ENCODE assay signal across 8 mouse cellular contexts in genomic region chr12:112665445-112665844, GRCm38 (mm10). TPM values are rescaled to one million over a fixed set of nuclear protein-coding genes. Genes with fewer than 3 reads are reported as not detected.
A peak's percentile ranks its signal among the peaks of the same experiment; 100 is the strongest.
DNase-seq lines count a peak whose midpoint lies in the region; ATAC-seq lines count a peak whose summit lies in the region.

No protein-coding gene starts in this region.

- peaks cover 88% of the 10 kb centered on the region for H3K4me1 ChIP-seq in forebrain, embryonic 13.5 days
- H3K4me1 ChIP-seq in hindbrain, embryonic 10.5 days (replicated peaks) = peaks cover 87% of the 10 kb centered on the region
- peaks cover 87% of the 10 kb centered on the region for H3K4me1 ChIP-seq in stomach, embryonic 16.5 days (ENCODE audit: control insufficient read depth, insufficient read depth, low read length)

- H3K27ac ChIP-seq in forebrain, embryonic 13.5 days = peak overlapping the region; percentile 95
- peak overlapping the region; percentile 89 for H3K27ac ChIP-seq in hindbrain, embryonic 10.5 days
- H3K27ac ChIP-seq in stomach, embryonic 16.5 days (ENCODE audit: low read length) = peak overlapping the region; percentile 76

- no peaks in the 10 kb centered on the region for H3K9me3 ChIP-seq in forebrain, embryonic 13.5 days (replicated peaks)
- no peaks in the 10 kb centered on the region for H3K9me3 ChIP-seq in hindbrain, embryonic 10.5 days
- no peaks in the 10 kb centered on the region for H3K9me3 ChIP-seq in stomach, embryonic 16.5 days (replicated peaks; ENCODE audit: control insufficient read depth, low read length)

- peak overlapping the region; percentile 3; the same call in 1 of the 2 replicates for H3K4me3 ChIP-seq in forebrain, embryonic 13.5 days
- H3K4me3 ChIP-seq in hindbrain, embryonic 10.5 days = peak overlapping the region; percentile 3; the same call in 1 of the 2 replicates
- H3K4me3 ChIP-seq in stomach, embryonic 16.5 days (replicated peaks; ENCODE audit: low read length) = no peak overlapping the region

- peak; percentile 71 to 84 for DNase-seq in left cerebral cortex, adult 18-20 months (ENCODE audit: low spot score in 2 of 2)
- no peak for DNase-seq in left cerebral cortex, adult 11 months (ENCODE audit: low spot score)
- DNase-seq in hindbrain, embryonic 10.5 days (ENCODE audit: low spot score) = peak; percentile 33
- DNase-seq in layer of hippocampus, adult 9-11 months = peak; percentile 80
- DNase-seq in thymus, postnatal 4 days = no peak

- H3K4me2 ChIP-seq in forebrain, embryonic 13.5 days = peak overlapping the region; percentile 47
- peak overlapping the region; percentile 35 for H3K4me2 ChIP-seq in stomach, embryonic 16.5 days (ENCODE audit: low read depth, low read length)

- H3K27me3 ChIP-seq in forebrain, embryonic 13.5 days = no peaks in the 10 kb centered on the region
- no peaks in the 10 kb centered on the region for H3K27me3 ChIP-seq in hindbrain, embryonic 10.5 days (ENCODE audit: insufficient read depth, poor library complexity, severe bottlenecking)
- no peaks in the 10 kb centered on the region for H3K27me3 ChIP-seq in stomach, embryonic 16.5 days (ENCODE audit: control insufficient read depth, insufficient read depth, low read length)

- peak; percentile 23 for ATAC-seq in forebrain, embryonic 13.5 days
- ATAC-seq in megakaryocyte progenitor cell, adult 5-6 weeks (replicated peaks; ENCODE audit: poor library complexity) = peak; percentile 40
- ATAC-seq in stomach, embryonic 16.5 days (ENCODE audit: insufficient read depth, low FRiP score) = no peak

- 24% methylated on average over 18 of the region's 18 CpGs for WGBS in forebrain, embryonic 13.5 days
- WGBS in hindbrain, embryonic 10.5 days = 83% methylated on average over 18 of the region's 18 CpGs
- WGBS in stomach, embryonic 16.5 days = 29% methylated on average over 18 of the region's 18 CpGs

- H3K36me3 ChIP-seq in forebrain, embryonic 13.5 days (ENCODE audit: poor library complexity, severe bottlenecking) = peaks cover 85% of the 10 kb centered on the region
- H3K36me3 ChIP-seq in hindbrain, embryonic 10.5 days = peaks cover 100% of the 10 kb centered on the region
- peaks cover 23% of the 10 kb centered on the region for H3K36me3 ChIP-seq in stomach, embryonic 16.5 days (ENCODE audit: control insufficient read depth, insufficient read depth, low read length)

- peak overlapping the region; percentile 56 for H3K9ac ChIP-seq in forebrain, embryonic 13.5 days
- H3K9ac ChIP-seq in stomach, embryonic 16.5 days (ENCODE audit: low read length) = peak overlapping the region; percentile 58

RNA-seq across cellular contexts. Expression of gene Akt1, which starts 9.2 kb away (rescaled TPM):
- total RNA-seq in left cerebral cortex, adult 18-20 months (2021) = 100 to 1,000 TPM; 161 to 169 TPM
- 46.4 and 50.3 TPM in 2 replicates for polyA plus RNA-seq in forebrain, embryonic 13.5 days (2015; fragmentation: Nextera tagmentation; extraction: Ambion mirVana)
- 50.9 and 56.8 TPM in 2 replicates for polyA plus RNA-seq in hindbrain, embryonic 10.5 days (2016; fragmentation: Nextera tagmentation; extraction: Ambion mirVana)
- total RNA-seq in megakaryocyte progenitor cell, adult 5-6 weeks (2015) = 84.3 and 85.6 TPM in 2 replicates
- total RNA-seq in megakaryocyte progenitor cell, adult 5-6 weeks (2017) = 74.8 and 96.1 TPM in 2 replicates
- 50.7 and 52.8 TPM in 2 replicates for polyA plus RNA-seq in stomach, embryonic 16.5 days (2015; fragmentation: Nextera tagmentation; extraction: Ambion mirVana)

RNA-seq across cellular contexts. Expression of gene Zbtb42, which starts 13.2 kb away (rescaled TPM):
- 1 to 10 TPM; 1.1 to 1.5 TPM for total RNA-seq in left cerebral cortex, adult 18-20 months (2021)
- polyA plus RNA-seq in forebrain, embryonic 13.5 days (2015; fragmentation: Nextera tagmentation; extraction: Ambion mirVana) = 2.1 and 2.4 TPM in 2 replicates
- polyA plus RNA-seq in hindbrain, embryonic 10.5 days (2016; fragmentation: Nextera tagmentation; extraction: Ambion mirVana) = 7.1 and 10.9 TPM in 2 replicates
- 1.8 and 2.1 TPM in 2 replicates for total RNA-seq in megakaryocyte progenitor cell, adult 5-6 weeks (2015)
- total RNA-seq in megakaryocyte progenitor cell, adult 5-6 weeks (2017) = 0.54 and 0.92 TPM in 2 replicates
- 9.7 and 12.2 TPM in 2 replicates for polyA plus RNA-seq in stomach, embryonic 16.5 days (2015; fragmentation: Nextera tagmentation; extraction: Ambion mirVana)

RNA-seq across cellular contexts. Expression of gene Siva1, which starts 21.0 kb away (rescaled TPM):
- 10 to 100 TPM; 21.6 to 22.0 TPM for total RNA-seq in left cerebral cortex, adult 18-20 months (2021)
- polyA plus RNA-seq in forebrain, embryonic 13.5 days (2015; fragmentation: Nextera tagmentation; extraction: Ambion mirVana) = 154 and 174 TPM in 2 replicates
- polyA plus RNA-seq in hindbrain, embryonic 10.5 days (2016; fragmentation: Nextera tagmentation; extraction: Ambion mirVana) = 281 and 334 TPM in 2 replicates
- total RNA-seq in megakaryocyte progenitor cell, adult 5-6 weeks (2015) = 163 and 168 TPM in 2 replicates
- total RNA-seq in megakaryocyte progenitor cell, adult 5-6 weeks (2017) = 291 and 325 TPM in 2 replicates
- polyA plus RNA-seq in stomach, embryonic 16.5 days (2015; fragmentation: Nextera tagmentation; extraction: Ambion mirVana) = 152 and 171 TPM in 2 replicates

RNA-seq across cellular contexts. Expression of gene Adssl1, which starts 45.6 kb away (rescaled TPM):
- 10 to 100 TPM; 16.4 to 19.7 TPM for total RNA-seq in left cerebral cortex, adult 18-20 months (2021)
- polyA plus RNA-seq in forebrain, embryonic 13.5 days (2015; fragmentation: Nextera tagmentation; extraction: Ambion mirVana) = 1.4 and 2.1 TPM in 2 replicates
- polyA plus RNA-seq in hindbrain, embryonic 10.5 days (2016; fragmentation: Nextera tagmentation; extraction: Ambion mirVana) = 3.7 and 5.5 TPM in 2 replicates
- 113 and 131 TPM in 2 replicates for total RNA-seq in megakaryocyte progenitor cell, adult 5-6 weeks (2015)
- total RNA-seq in megakaryocyte progenitor cell, adult 5-6 weeks (2017) = 113 and 126 TPM in 2 replicates
- 2.7 and 10.3 TPM in 2 replicates for polyA plus RNA-seq in stomach, embryonic 16.5 days (2015; fragmentation: Nextera tagmentation; extraction: Ambion mirVana)

RNA-seq across cellular contexts. Expression of gene Cep170b, which starts 54.8 kb away (rescaled TPM):
- 100 to 1,000 TPM; 267 to 284 TPM for total RNA-seq in left cerebral cortex, adult 18-20 months (2021)
- polyA plus RNA-seq in forebrain, embryonic 13.5 days (2015; fragmentation: Nextera tagmentation; extraction: Ambion mirVana) = 11.0 and 13.1 TPM in 2 replicates
- polyA plus RNA-seq in hindbrain, embryonic 10.5 days (2016; fragmentation: Nextera tagmentation; extraction: Ambion mirVana) = 6.7 and 8.7 TPM in 2 replicates
- total RNA-seq in megakaryocyte progenitor cell, adult 5-6 weeks (2015) = 0.59 and 2.1 TPM in 2 replicates
- 1.1 and 4.7 TPM in 2 replicates for total RNA-seq in megakaryocyte progenitor cell, adult 5-6 weeks (2017)
- polyA plus RNA-seq in stomach, embryonic 16.5 days (2015; fragmentation: Nextera tagmentation; extraction: Ambion mirVana) = 19.8 and 21.9 TPM in 2 replicates

Comparison
In these comparisons a context has a peak if more than half of its experiments do, and no peak if none do; other contexts are left out.
1. DNase-seq: peak in left cerebral cortex, adult 18-20 months (2 of 2), hindbrain, embryonic 10.5 days (single experiment) and layer of hippocampus, adult 9-11 months (single experiment); none in left cerebral cortex, adult 11 months (single experiment) and thymus, postnatal 4 days (single experiment).
2. Peak in every context shown above with its lines, with median percentiles within 50 percentile points of each other: H3K27ac ChIP-seq.